Mouse (Mus musculus): ENCODE results near the gene Tbc1d13. TPM values are rescaled to one million over a fixed set of nuclear protein-coding genes. Genes with fewer than 3 reads are reported as not detected.
A peak's percentile ranks its signal among the peaks of the same experiment; 100 is the strongest.
"Not testable (repeated sequence)": the region's sequence is repeated elsewhere in the genome, so short reads cannot be mapped to it uniquely, and the experiment has no call there.

Tbc1d13 gene
- total and polyA plus RNA-seq, 3 experiments: 25.9 to 36.8 (median 32.1) TPM

DNA sequence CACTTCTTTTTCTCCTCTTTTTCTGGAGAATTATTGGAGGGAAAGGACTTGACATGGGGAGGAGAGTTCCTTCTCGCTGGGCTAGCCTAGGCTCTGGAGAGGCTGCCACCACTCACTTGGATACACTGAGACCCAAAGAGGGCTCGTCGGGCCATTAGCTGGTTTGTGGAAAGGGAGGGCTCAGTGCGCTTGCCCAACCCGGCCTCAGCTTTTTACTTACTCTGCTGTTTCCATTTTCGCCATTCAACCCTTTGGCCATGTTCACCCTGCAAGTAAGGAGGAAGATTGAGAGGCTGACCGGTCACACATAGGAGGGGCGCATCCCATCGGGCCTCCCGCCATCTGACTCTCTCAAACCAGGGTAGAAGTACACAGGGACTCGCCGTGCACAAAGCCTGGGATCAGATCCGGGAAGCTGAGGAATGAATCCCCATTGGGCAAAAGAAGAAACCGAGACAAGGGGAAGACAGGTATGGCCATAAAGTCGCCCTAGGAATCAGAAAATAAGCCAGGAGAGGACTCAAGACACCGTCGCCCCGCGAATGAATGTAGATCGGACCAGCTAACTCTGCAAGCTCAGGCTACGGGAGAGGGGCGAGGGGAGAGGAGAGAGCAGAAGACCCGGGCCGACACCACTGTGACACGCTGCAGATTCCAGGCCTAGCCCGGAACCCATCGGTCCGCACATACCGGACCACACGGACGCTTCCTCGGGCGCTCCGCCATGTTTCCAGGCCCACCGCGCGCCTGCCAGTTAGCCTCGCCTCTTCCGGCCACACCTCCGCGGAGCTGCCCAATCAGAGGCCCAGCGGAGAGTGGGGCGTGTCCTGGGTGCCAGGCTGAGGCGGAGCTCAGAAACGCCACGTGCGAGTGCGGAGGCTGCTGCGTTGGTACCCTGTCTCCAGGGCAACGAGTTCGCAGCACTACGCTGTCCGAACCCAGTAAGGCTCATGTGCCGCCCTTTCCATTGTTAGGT lies 44.4 kb downstream of the Tbc1d13 start, which contains the start of gene Spout1 (continued):
- no peak for TF ChIP-seq RCOR1 (conservative IDR thresholded peaks at IDR 0.05; ENCODE audit: low read depth, low read length)
- peak; percentile 93 for TF ChIP-seq TCF12 (IDR thresholded peaks at IDR 0.05; ENCODE audit: low read depth, low read length)

DNA sequence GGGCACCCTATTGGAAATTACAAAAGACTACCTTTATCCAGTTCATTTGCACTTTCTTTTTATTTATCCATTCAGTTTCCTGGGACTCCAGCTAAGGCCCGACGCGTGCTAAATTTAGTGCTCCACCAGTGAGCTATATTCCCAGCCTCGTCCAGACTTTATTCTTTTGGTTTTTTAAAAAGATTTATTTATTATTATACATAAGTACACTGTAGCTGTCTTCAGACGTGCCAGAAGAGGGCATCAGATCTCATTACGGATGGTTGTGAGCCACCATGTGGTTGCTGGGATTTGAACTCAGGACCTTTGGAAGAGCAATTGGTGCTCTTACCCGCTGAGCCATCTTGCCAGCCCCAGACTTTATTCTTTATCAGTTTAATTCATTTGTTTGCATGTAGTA lies 45.2 kb downstream of the Tbc1d13 start:
- H3K27me3 ChIP-seq (replicated peaks); H3K9ac ChIP-seq (ENCODE audit: insufficient read depth, low read depth); H3K9me3 ChIP-seq (replicated peaks; ENCODE audit: low read length); H3K79me2 ChIP-seq (replicated peaks; ENCODE audit: control insufficient read depth, extremely low read depth, insufficient read depth, poor library complexity, severe bottlenecking); H3K4me1 ChIP-seq (ENCODE audit: control insufficient read depth in 1 of 2, insufficient read depth in 2 of 2); DNase-seq (ENCODE audit: extremely low read depth); dilution Hi-C loops (cut with MboI; ENCODE audit: extremely low pct_ligation_motif_present, extremely low pct_unique_long_range_greater_than_20kb, low sequenced_read_pairs); H3K27ac ChIP-seq (ENCODE audit: insufficient read depth, low read depth); in situ Hi-C loops (cut with MboI; ENCODE audit: low pct_ligation_motif_present, low pct_unique_long_range_greater_than_20kb, low sequenced_read_pairs): not testable (repeated sequence)
- peak in 1 of 2 experiments; percentile 32; a peak in 2 of 4 replicates for TF ChIP-seq CTCF (conservative IDR thresholded peaks at IDR 0.05 in 1 of 2, IDR thresholded peaks at IDR 0.05 in 1 of 2; ENCODE audit: low read depth in 2 of 2, low read length in 2 of 2)
- Histone ChIP-seq H3K4me2 (ENCODE audit: insufficient read depth, low read depth, poor library complexity, severe bottlenecking) (peak overlapping the region; percentile 6; the same call in 1 of the 2 replicates), H3K36me3 (replicated peaks in 1 of 2; ENCODE audit: control insufficient read depth in 1 of 2, insufficient read depth in 1 of 2, low read length in 1 of 2) (peaks cover 29 to 37% of the 10 kb centered on the region in 2 experiments), H3K4me3 (replicated peaks in 1 of 3; ENCODE audit: low read depth in 2 of 3, low read length in 2 of 3, poor library complexity in 1 of 3) (peak overlapping the region in 1 of 3 experiments; percentile 65)

DNA sequence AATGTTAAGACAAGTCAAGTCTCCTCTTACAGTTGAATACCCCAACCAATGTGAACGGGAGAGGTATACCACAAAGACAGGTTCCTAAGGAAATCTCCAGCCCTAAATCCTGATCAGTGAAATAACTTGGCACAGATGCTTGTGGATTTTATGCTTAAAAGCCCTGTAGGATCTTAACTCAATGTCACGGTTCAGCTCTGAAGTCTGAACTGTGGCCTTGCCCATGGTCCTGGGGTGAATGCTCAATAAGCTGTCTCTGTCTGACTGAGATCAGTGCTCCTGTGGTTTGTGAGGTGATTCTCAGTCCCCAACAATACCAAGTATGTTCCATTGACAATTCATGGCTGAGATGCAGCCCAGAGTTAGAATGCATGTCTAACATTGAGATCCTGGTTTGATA lies 48.9 kb downstream of the Tbc1d13 start:
- no peak for TF ChIP-seq USF2 (conservative IDR thresholded peaks at IDR 0.05; ENCODE audit: low read depth, low read length)
- no peak for TF ChIP-seq ZMIZ1 (IDR thresholded peaks at IDR 0.05; ENCODE audit: low read depth, low read length)
- no peak for TF ChIP-seq ETS1 (conservative IDR thresholded peaks at IDR 0.05; ENCODE audit: low read depth, low read length)
- TF ChIP-seq BHLHE40 (IDR thresholded peaks at IDR 0.05; ENCODE audit: low read depth, low read length): no peak
- TF ChIP-seq ZNF384 (IDR thresholded peaks at IDR 0.05; ENCODE audit: low read depth, low read length): no peak
- TF ChIP-seq CTCF (conservative IDR thresholded peaks at IDR 0.05 in 1 of 2, IDR thresholded peaks at IDR 0.05 in 1 of 2; ENCODE audit: low read depth in 2 of 2, low read length in 2 of 2): no peak
- TF ChIP-seq SMC3 (IDR thresholded peaks at IDR 0.05; ENCODE audit: low read depth, low read length): no peak
- TF ChIP-seq ZKSCAN1 (IDR thresholded peaks at IDR 0.05; ENCODE audit: borderline replicate concordance, low read depth, low read length): no peak
- no peak for TF ChIP-seq MYC (IDR thresholded peaks at IDR 0.05; ENCODE audit: low read depth, low read length)
- no peak for TF ChIP-seq IRF4 (IDR thresholded peaks at IDR 0.05; ENCODE audit: low read depth, low read length)
- no peak for TF ChIP-seq SIN3A (IDR thresholded peaks at IDR 0.05; ENCODE audit: low read length)
- no peak for TF ChIP-seq MXI1 (IDR thresholded peaks at IDR 0.05; ENCODE audit: low read depth, low read length)
- TF ChIP-seq NELFE (IDR thresholded peaks at IDR 0.05; ENCODE audit: low read depth, low read length): no peak
- TF ChIP-seq EP300 (IDR thresholded peaks at IDR 0.05; ENCODE audit: low read length): no peak
- TF ChIP-seq POLR2AphosphoS2 (IDR thresholded peaks at IDR 0.05; ENCODE audit: low read depth, low read length): no peak
- TF ChIP-seq JUND (conservative IDR thresholded peaks at IDR 0.05; ENCODE audit: low read depth, low read length): no peak
- TF ChIP-seq JUN (IDR thresholded peaks at IDR 0.05; ENCODE audit: insufficient read depth, low read depth, low read length): no peak
- no peak for TF ChIP-seq USF1 (IDR thresholded peaks at IDR 0.05; ENCODE audit: low read depth, low read length)
- TF ChIP-seq MAX (IDR thresholded peaks at IDR 0.05; ENCODE audit: low read length): no peak
- no peak for TF ChIP-seq PAX5 (IDR thresholded peaks at IDR 0.05; ENCODE audit: low read length)
- Histone ChIP-seq H3K4me2 (ENCODE audit: insufficient read depth, low read depth, poor library complexity, severe bottlenecking) (no peak overlapping the region), H3K9me3 (replicated peaks; ENCODE audit: low read length) (peaks cover 10% of the 10 kb centered on the region), H3K27ac (ENCODE audit: insufficient read depth, low read depth) (no peak overlapping the region), H3K36me3 (replicated peaks in 1 of 2; ENCODE audit: control insufficient read depth in 1 of 2, insufficient read depth in 1 of 2, low read length in 1 of 2) (peaks cover 0 to 10% of the 10 kb centered on the region in 2 experiments), H3K79me2 (replicated peaks; ENCODE audit: control insufficient read depth, extremely low read depth, insufficient read depth, poor library complexity, severe bottlenecking) (no peaks in the 10 kb centered on the region), H3K27me3 (replicated peaks) (no peaks in the 10 kb centered on the region), H3K9ac (ENCODE audit: insufficient read depth, low read depth) (no peak overlapping the region), H3K4me3 (replicated peaks in 1 of 3; ENCODE audit: low read depth in 2 of 3, low read length in 2 of 3, poor library complexity in 1 of 3) (no peak overlapping the region), H3K4me1 (ENCODE audit: control insufficient read depth in 1 of 2, insufficient read depth in 2 of 2) (peaks cover 8 to 20% of the 10 kb centered on the region in 2 experiments)
- no peak for DNase-seq (ENCODE audit: extremely low read depth)
- in situ Hi-C loops (cut with MboI; ENCODE audit: low pct_ligation_motif_present, low pct_unique_long_range_greater_than_20kb, low sequenced_read_pairs): loop anchor here (10.0 kb wide), 1 partner anchor 62 kb away; the partner anchor contains the start of gene Gm28035
- dilution Hi-C loops (cut with MboI; ENCODE audit: extremely low pct_ligation_motif_present, extremely low pct_unique_long_range_greater_than_20kb, low sequenced_read_pairs): no loop called here
